Mouse (Mus musculus) liver, embryonic 16.5 days (tissue): ENCODE data around the gene Cic. TPM values are rescaled to one million over a fixed set of nuclear protein-coding genes. Genes with fewer than 3 reads are reported as not detected.
A peak's percentile ranks its signal among the peaks of the same experiment; 100 is the strongest.

Experiments
- ATAC-seq: fragments of 200-750 bp; cut with Nextera tagmentation; 2 replicates; pipeline ENCODE4 v1.8.0; 2017; ENCODE audit warnings: low read depth, mild to moderate bottlenecking, moderate number of reproducible peaks, moderate library complexity
- H3K27ac ChIP-seq: fragments of 300-500 bp; sonication (generic); 2 replicates; pipeline ENCODE4 v1.5.1; 2014; ENCODE audit warnings: mild to moderate bottlenecking, low read length
- H3K27me3 ChIP-seq: fragments of 300-500 bp; sonication (generic); 2 replicates; pipeline ENCODE4 v1.6.1; 2014; ENCODE audit warnings: low read depth, low read length, mixed read lengths; ENCODE audit not compliant: control insufficient read depth, insufficient read depth
- H3K36me3 ChIP-seq: fragments of 300-500 bp; sonication (generic); 2 replicates; pipeline ENCODE4 v1.6.1; 2014; ENCODE audit warnings: mild to moderate bottlenecking; ENCODE audit not compliant: control insufficient read depth, insufficient read depth
- H3K4me1 ChIP-seq: fragments of 300-500 bp; sonication (generic); 2 replicates; pipeline ENCODE4 v1.6.1; 2014; ENCODE audit warnings: low read depth, low read length, mixed read lengths; ENCODE audit not compliant: control insufficient read depth
- H3K4me2 ChIP-seq: fragments of 300-500 bp; sonication (generic); 2 replicates; pipeline ENCODE4 v1.6.1; 2014; ENCODE audit warnings: low read depth, low read length, mixed read lengths
- H3K4me3 ChIP-seq: fragments of 300-500 bp; sonication (generic); 2 replicates; pipeline ENCODE4 v1.5.1; 2014; ENCODE audit warnings: low read depth, mild to moderate bottlenecking, low read length
- H3K9ac ChIP-seq: fragments of 300-500 bp; sonication (generic); 2 replicates; pipeline ENCODE4 v1.6.1; 2014; ENCODE audit warnings: low read depth, low read length
- H3K9me3 ChIP-seq: fragments of 300-500 bp; sonication (generic); replicated peaks from 2 replicates; pipeline ENCODE4 v1.6.1; 2016; ENCODE audit warnings: low read length; ENCODE audit not compliant: control insufficient read depth
- WGBS: fragments of 180-500 bp; shearing (Covaris S2); extraction: QIAGEN DNeasy Blood & Tissue Kit; methylation state at CpG from one replicate; pipeline ENCODE4 v1.1.7; 2014; ENCODE audit not compliant: insufficient replicate concordance; 5-methylcytosine and 5-hydroxymethylcytosine counted together
- polyA plus RNA-seq: library from polyadenylated mRNA; unstranded; fragments of >200 nt; fragmentation: Nextera tagmentation; extraction: Ambion mirVana; gene quantifications from 2 replicates; pipeline ENCODE4 v1.2.1, GENCODE M21; 2015

Cic gene
- polyA plus RNA-seq, 1 experiment from 2014 or later, result 9.5 TPM

- WGBS, result 71% methylated on average over 7 of the region's 7 CpGs
- no peak overlapping the region for H3K4me2 ChIP-seq
- no peaks in the 10 kb centered on the region for H3K9me3 ChIP-seq
- no peak overlapping the region for H3K4me3 ChIP-seq
- no peak overlapping the region for H3K9ac ChIP-seq
- H3K4me1 ChIP-seq, result peaks cover 26% of the 10 kb centered on the region
- no peak overlapping the region for H3K27ac ChIP-seq
- H3K27me3 ChIP-seq, result no peaks in the 10 kb centered on the region
- no peak for ATAC-seq
- no peaks in the 10 kb centered on the region for H3K36me3 ChIP-seq
Measured at GRCm38 (mm10) chr7:25240631-25241030, 26.9 kb upstream of the Cic start.

- H3K36me3 ChIP-seq, result no peaks in the 10 kb centered on the region
- no peak overlapping the region for H3K9ac ChIP-seq
- WGBS, result 39% methylated on average over 2 of the region's 2 CpGs
- H3K4me1 ChIP-seq, result peaks cover 22% of the 10 kb centered on the region
- H3K27me3 ChIP-seq, result no peaks in the 10 kb centered on the region
- no peak overlapping the region for H3K4me2 ChIP-seq
- no peak overlapping the region for H3K27ac ChIP-seq
- no peak for ATAC-seq
- no peaks in the 10 kb centered on the region for H3K9me3 ChIP-seq
- H3K4me3 ChIP-seq, result no peak overlapping the region
Measured at GRCm38 (mm10) chr7:25241062-25241461, 26.4 kb upstream of the Cic start.

DNA sequence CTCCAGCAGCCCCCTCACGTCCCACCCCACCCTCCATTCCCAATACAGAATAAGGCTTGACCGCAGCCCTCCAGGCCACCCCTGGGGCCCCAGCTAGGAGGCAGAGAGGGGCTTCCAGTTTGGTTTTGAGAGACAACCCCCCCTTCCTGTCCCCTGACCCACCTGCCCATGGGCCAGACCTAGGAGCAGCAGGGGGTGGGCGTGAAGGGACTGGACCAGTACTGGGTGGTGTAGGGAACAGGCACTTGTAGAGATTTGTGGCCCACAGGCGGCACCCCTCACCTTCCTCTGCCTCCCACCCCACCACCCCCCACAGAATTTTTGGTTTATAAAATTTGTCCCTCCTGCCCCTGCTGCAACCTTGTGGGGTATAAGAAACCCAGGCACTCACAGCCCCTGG, 24.1 kb upstream of the Cic start:
- H3K36me3 ChIP-seq, result no peaks in the 10 kb centered on the region
- no peaks in the 10 kb centered on the region for H3K27me3 ChIP-seq
- no peak for ATAC-seq
- WGBS, result 81% methylated on average over 4 of the region's 4 CpGs
- H3K4me2 ChIP-seq, result no peak overlapping the region
- H3K9ac ChIP-seq, result no peak overlapping the region
- H3K27ac ChIP-seq, result no peak overlapping the region
- peaks cover 37% of the 10 kb centered on the region for H3K4me1 ChIP-seq
- no peaks in the 10 kb centered on the region for H3K9me3 ChIP-seq
- H3K4me3 ChIP-seq, result no peak overlapping the region

- Histone ChIP-seq H3K27ac (no peak overlapping the region), H3K36me3 (no peaks in the 10 kb centered on the region), H3K9ac (no peak overlapping the region), H3K4me1 (peaks cover 36% of the 10 kb centered on the region), H3K9me3 (no peaks in the 10 kb centered on the region), H3K4me2 (no peak overlapping the region), H3K27me3 (no peaks in the 10 kb centered on the region), H3K4me3 (no peak overlapping the region)
- WGBS, result 81% methylated on average over 30 of the region's 30 CpGs
- ATAC-seq, result no peak
Measured at GRCm38 (mm10) chr7:25244562-25245369, 22.7 kb upstream of the Cic start.

DNA sequence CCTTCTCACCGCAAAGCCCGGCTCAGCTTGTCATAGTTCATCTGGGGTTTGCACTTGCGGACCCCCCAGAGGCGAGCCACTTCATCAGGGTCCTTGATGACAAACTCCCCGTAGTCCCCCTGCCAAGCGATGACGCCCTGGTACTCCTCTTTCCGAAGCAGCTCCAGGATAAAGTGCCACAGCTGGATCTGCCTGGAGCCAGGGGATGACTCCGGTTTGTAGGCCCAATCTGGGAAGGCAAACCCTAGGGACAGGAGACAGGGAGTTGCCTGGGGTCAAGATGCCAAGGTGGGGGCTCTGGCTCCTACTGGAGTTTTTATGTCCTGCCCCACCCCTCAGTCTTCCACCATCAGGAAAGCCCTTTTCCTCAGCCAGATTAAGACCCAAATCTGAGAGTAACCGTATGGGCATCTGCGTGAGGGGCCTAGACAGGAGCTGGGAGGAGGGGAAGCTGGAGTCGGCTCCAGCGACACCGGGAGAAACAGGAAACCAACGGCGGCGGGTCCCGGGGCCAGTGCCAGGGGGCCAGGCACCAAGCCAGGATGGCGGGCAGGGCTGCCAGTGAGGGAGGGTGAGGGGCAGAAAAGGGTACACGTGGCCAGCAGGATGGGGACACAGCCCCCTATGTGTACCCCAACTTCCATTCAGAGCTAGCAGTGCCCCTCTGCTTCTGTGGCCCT, 21.3 kb upstream of the Cic start:
- H3K4me3 ChIP-seq, result no peak overlapping the region
- H3K27ac ChIP-seq, result no peak overlapping the region
- H3K9me3 ChIP-seq, result no peaks in the 10 kb centered on the region
- whole genome bisulfite sequencing, result 53% methylated on average over 20 of the region's 20 CpGs
- ATAC-seq, result no peak
- H3K4me2 ChIP-seq, result 0 out of 2 replicates have a peak overlapping the region, but pooled peaks have one; percentile 97
- peaks cover 40% of the 10 kb centered on the region for H3K4me1 ChIP-seq
- no peaks in the 10 kb centered on the region for H3K36me3 ChIP-seq
- no peaks in the 10 kb centered on the region for H3K27me3 ChIP-seq
- 0 out of 2 replicates have a peak overlapping the region, but pooled peaks have one; percentile 9 for H3K9ac ChIP-seq

GRCm38 (mm10) chr7:25246759-25247137, 20.8 kb upstream of the Cic start:
- Histone ChIP-seq H3K9me3 (no peaks in the 10 kb centered on the region), H3K4me2 (peak overlapping the region; percentile 97; the same call in 1 of the 2 replicates), H3K27ac (no peak overlapping the region), H3K27me3 (no peaks in the 10 kb centered on the region), H3K36me3 (no peaks in the 10 kb centered on the region), H3K9ac (0 out of 2 replicates have a peak overlapping the region, but pooled peaks have one; percentile 9), H3K4me1 (peaks cover 44% of the 10 kb centered on the region), H3K4me3 (no peak overlapping the region)
- no peak for ATAC-seq
- WGBS, result 42% methylated on average over 4 of the region's 4 CpGs

DNA sequence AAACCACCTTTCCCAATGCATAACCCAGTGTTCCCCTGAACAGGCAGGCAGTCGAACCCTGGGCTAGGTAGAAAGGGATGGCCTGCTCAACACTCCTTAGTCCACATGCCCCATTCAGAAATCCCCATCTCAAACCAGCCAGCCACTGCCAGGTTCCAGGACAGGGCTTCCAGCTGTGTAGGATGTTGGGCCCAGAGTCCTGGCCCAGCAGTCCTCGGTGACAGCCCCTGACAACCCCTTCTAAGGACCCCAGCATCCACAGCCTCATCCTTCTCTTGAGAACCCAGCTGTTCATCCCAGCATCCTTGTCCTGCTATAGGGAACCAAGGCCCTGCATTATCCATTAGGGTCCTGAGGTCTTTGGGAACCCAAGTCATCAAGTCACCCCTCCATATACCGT, 20.0 kb upstream of the Cic start:
- WGBS, result 15% methylated on average over 3 of the region's 3 CpGs
- no peak for ATAC-seq
- Histone ChIP-seq H3K27ac (no peak overlapping the region), H3K36me3 (no peaks in the 10 kb centered on the region), H3K4me1 (peaks cover 44% of the 10 kb centered on the region), H3K9ac (no peak overlapping the region), H3K9me3 (no peaks in the 10 kb centered on the region), H3K4me2 (peak overlapping the region; percentile 97), H3K4me3 (peak overlapping the region; percentile 82; the same call in 1 of the 2 replicates), H3K27me3 (no peaks in the 10 kb centered on the region)

- ATAC-seq, result no peak
- H3K4me1 ChIP-seq, result peaks cover 44% of the 10 kb centered on the region
- peak overlapping the region; percentile 84 for H3K27ac ChIP-seq
Measured at GRCm38 (mm10) chr7:25248018-25248647, 19.4 kb upstream of the Cic start.

More at GRCm38 (mm10) chr7:25248018-25248647, 19.4 kb upstream of the Cic start:
- WGBS, result 4% methylated on average over 18 of the region's 18 CpGs
- Histone ChIP-seq H3K9ac (peak overlapping the region; percentile 85), H3K4me2 (peak overlapping the region; percentile 97), H3K27me3 (no peaks in the 10 kb centered on the region), H3K36me3 (no peaks in the 10 kb centered on the region), H3K4me3 (peak overlapping the region; percentile 82), H3K9me3 (no peaks in the 10 kb centered on the region)
